Mouse (Mus musculus) left cerebral cortex, postnatal 25 days (tissue): ENCODE results near the gene Gm15085. TPM values are rescaled to one million over a fixed set of nuclear protein-coding genes. Genes with fewer than 3 reads are reported as not detected.
"Not testable (repeated sequence)": the region's sequence is repeated elsewhere in the genome, so short reads cannot be mapped to it uniquely, and the experiment has no call there.

Source experiments
- DNase-seq, 2 experiments: peaks; one replicate each; pipeline ENCODE4 v3.0.0; 2022; ENCODE audit warnings: low spot score in 2 of 2, mixed read lengths in 1 of 2
- intact Hi-C: fragments of 180-260 bp; cut with DNase I; formaldehyde crosslinking; loops from one replicate; pipeline ENCODE4 v1.15.1; 2025
- total RNA-seq, 2 experiments: library from RNA; stranded (reverse); gene quantifications; 2 replicates each; pipeline ENCODE4 v1.2.3; 2021

The Gm15085 gene
- total RNA-seq = not detected

GRCm38 (mm10) chrX:149447317-149447716, at the start of gene Gm15085:
Gm15085 (plus strand) TSS chrX:149447617.
- DNase-seq, intact Hi-C loops: not testable (repeated sequence)

Other genes starting within 250 kb of the Gm15085 start
- not detected for gene Gm15093, start 175.2 kb upstream of the Gm15085 start, total RNA-seq
- not detected for gene Gm10439, start 147.0 kb downstream of the Gm15085 start, total RNA-seq